Mouse (Mus musculus) small intestine, adult 2 months (tissue): ENCODE measurements around the gene Gm29427. TPM values are rescaled to one million over a fixed set of nuclear protein-coding genes. Genes with fewer than 3 reads are reported as not detected.

Experiments used
- H3K27ac ChIP-seq: fragments of 200-500 bp; 2 replicates; pipeline ENCODE4 v1.5.1; 2012; ENCODE audit warnings: low read depth, low read length, control low read depth, inconsistent platforms; ENCODE audit not compliant: insufficient read depth
- H3K27me3 ChIP-seq: fragments of 200-500 bp; 2 replicates; pipeline ENCODE4 v1.6.1; 2012; ENCODE audit warnings: mild to moderate bottlenecking, moderate library complexity, low read length, inconsistent platforms; ENCODE audit not compliant: control insufficient read depth, insufficient read depth
- H3K36me3 ChIP-seq: fragments of 200-500 bp; 2 replicates; pipeline ENCODE4 v1.6.1; 2012; ENCODE audit warnings: mild to moderate bottlenecking, low read length, control low read depth, inconsistent platforms; ENCODE audit not compliant: control insufficient read depth, insufficient read depth
- H3K4me1 ChIP-seq: fragments of 200-500 bp; 2 replicates; pipeline ENCODE4 v1.6.1; 2012; ENCODE audit warnings: low read length, inconsistent platforms, mixed read lengths; ENCODE audit not compliant: control insufficient read depth, insufficient read depth, insufficient read length
- H3K4me3 ChIP-seq: fragments of 200-500 bp; 2 replicates; pipeline ENCODE4 v1.5.1; 2012; ENCODE audit warnings: low read depth, mild to moderate bottlenecking, control low read depth, inconsistent platforms, low read length, moderate library complexity
- CTCF ChIP-seq: fragments of 200-500 bp; IDR thresholded peaks from 2 replicates; pipeline ENCODE4 v1.5.1; 2012; ENCODE audit warnings: low read depth, mild to moderate bottlenecking, control low read depth, inconsistent platforms, low read length, moderate library complexity, mixed read lengths; ENCODE audit not compliant: insufficient replicate concordance, insufficient read length; ENCODE audit errors: extremely low read depth
- POLR2A ChIP-seq: fragments of 200-500 bp; IDR thresholded peaks from 2 replicates; pipeline ENCODE4 v1.6.1; 2012; ENCODE audit warnings: low read depth, mild to moderate bottlenecking, control low read depth, inconsistent platforms, low read length, moderate library complexity
- WGBS: fragments of 180-500 bp; shearing (Covaris S2); methylation state at CpG from one replicate; pipeline ENCODE4 v1.1.7; 2018; 5-methylcytosine and 5-hydroxymethylcytosine counted together
- polyA plus RNA-seq: library from polyadenylated mRNA; depleted of rRNA; stranded (reverse); fragments of >200 nt; gene quantifications from 2 replicates; pipeline ENCODE4 v1.2.3, GENCODE M21; 2012

The Gm29427 gene
- polyA plus RNA-seq, 1 experiment = not detected

GRCm38 (mm10) chr1:130716513-130717290, 1.1 kb upstream of the Gm29427 start:
- Histone ChIP-seq H3K4me1 (peaks cover 9% of the 10 kb centered on the region; the same call in 1 of the 2 replicates), H3K27ac (peak overlapping the region; percentile 93), H3K4me3 (peak overlapping the region; percentile 85), H3K27me3 (no peaks in the 10 kb centered on the region), H3K36me3 (peaks cover 8% of the 10 kb centered on the region; the same call in 1 of the 2 replicates)
- WGBS = under 1% methylated on average over 42 of the region's 42 CpGs
- TF ChIP-seq CTCF (no peak), POLR2A (no peak; the same call in 1 of the 2 replicates)

DNA sequence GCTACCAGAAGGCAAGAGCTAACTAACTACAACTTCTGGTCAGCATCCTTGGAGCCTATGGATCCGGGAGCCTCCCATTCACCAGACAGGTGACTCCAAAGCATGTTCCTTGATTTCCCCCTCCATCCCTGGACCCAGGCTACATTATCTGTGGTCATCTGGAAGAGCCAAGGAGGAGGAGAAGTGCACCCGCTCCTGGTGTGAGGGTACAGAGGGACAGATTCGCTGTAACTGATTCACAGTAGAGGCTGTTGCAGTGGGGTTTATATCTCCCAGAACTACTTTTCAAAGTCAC, 566 bp upstream of the Gm29427 start:
- Histone ChIP-seq H3K27me3 (no peaks in the 10 kb centered on the region), H3K4me1 (peaks cover 9% of the 10 kb centered on the region; the same call in 1 of the 2 replicates), H3K36me3 (peaks cover 10% of the 10 kb centered on the region; the same call in 1 of the 2 replicates), H3K4me3 (peak overlapping the region; percentile 85), H3K27ac (peak overlapping the region; percentile 93)
- 0% methylated on average over 3 of the region's 3 CpGs for WGBS
- TF ChIP-seq CTCF (no peak), POLR2A (no peak)

DNA sequence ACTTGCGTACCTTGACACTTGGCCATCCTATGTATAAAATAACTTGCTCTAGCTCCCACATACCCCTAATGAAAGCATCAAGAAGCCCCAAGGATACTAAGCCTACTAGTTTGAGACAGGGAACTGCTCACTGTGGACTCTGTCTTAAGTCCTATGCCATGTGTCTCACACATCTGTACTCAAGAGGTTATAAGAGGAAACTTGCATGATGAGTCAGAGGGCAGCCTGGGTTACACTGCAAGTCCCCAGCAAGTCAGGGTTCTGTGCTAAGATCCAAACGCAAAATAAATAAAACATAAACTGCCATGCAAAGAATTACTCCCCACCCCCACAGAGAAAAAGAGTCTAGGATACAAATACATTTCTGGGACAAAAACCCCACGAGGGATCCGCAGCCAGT, 1.6 kb downstream of the Gm29427 start:
- Histone ChIP-seq H3K27me3 (no peaks in the 10 kb centered on the region), H3K4me1 (peaks cover 7% of the 10 kb centered on the region; the same call in 1 of the 2 replicates), H3K36me3 (peaks cover 17% of the 10 kb centered on the region), H3K27ac (no peak overlapping the region), H3K4me3 (no peak overlapping the region)
- TF ChIP-seq POLR2A = no peak
- TF ChIP-seq CTCF = no peak
- WGBS = 76% methylated on average over 4 of the region's 4 CpGs

DNA sequence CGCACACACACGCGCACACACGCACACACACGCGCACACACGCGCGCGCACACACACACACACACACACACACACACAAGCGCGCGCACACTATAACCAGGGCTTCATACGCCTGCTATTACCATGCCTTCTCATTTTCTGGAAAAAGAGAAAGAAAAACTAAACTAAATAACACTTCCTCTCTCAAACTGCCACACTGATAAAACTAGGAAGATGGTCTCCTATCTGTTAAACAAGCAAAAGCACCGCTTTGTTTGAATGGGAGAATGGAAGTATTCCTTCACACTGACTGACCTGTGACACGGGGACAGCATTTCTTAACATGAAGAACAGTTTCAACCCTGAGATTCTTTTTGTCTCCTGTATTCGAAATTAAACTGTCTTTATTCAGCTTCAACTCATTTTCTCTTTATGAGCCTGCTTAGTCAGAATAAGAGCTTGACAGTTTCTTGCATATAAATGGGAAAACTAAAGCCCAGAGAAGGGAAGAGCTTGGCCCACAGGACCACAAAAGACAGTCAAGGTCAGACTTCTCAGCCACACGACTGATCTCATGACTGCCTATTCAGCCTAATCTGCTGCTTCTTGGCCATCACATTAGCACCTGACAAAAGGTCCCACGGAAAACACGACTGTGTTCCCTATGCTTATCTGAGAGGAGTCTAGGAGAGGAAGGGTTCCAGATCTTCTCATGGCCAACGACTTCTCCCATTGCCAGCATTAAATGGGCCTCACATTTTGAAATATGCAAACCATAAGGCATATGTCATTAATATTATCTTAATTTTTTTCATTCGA, 5.1 kb downstream of the Gm29427 start:
- no peak for TF ChIP-seq POLR2A
- no peak for TF ChIP-seq CTCF
- peaks cover 4% of the 10 kb centered on the region; the same call in 1 of the 2 replicates for H3K4me1 ChIP-seq
- no peak overlapping the region for H3K27ac ChIP-seq
- H3K36me3 ChIP-seq = peaks cover 44% of the 10 kb centered on the region
- no peak overlapping the region for H3K4me3 ChIP-seq
- H3K27me3 ChIP-seq = no peaks in the 10 kb centered on the region
- 93% methylated on average over 22 of the region's 22 CpGs for WGBS

DNA sequence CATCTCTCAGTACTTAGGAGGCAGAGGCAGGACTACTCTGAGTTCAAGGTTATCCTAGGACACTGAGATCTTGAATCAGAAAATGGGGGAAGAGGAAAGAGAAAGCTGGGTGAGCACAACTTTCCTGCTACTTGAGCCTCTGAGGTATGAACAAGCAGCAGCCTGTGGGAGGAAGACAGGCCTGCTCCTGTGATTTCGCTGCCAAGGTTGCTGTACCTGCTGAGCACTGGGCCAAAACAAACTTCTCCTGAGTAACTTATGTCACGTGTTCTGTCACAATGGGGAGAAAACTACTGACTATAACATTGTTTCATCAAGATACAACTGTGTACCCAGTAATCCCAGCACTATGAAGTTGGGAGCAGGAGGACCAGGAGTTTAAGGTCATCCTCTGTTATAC, 12.0 kb downstream of the Gm29427 start:
- Histone ChIP-seq H3K27ac (no peak overlapping the region), H3K4me3 (no peak overlapping the region), H3K4me1 (no peaks in the 10 kb centered on the region), H3K27me3 (no peaks in the 10 kb centered on the region), H3K36me3 (peaks cover 72% of the 10 kb centered on the region)
- 62% methylated on average over 2 of the region's 2 CpGs for WGBS
- TF ChIP-seq POLR2A (no peak), CTCF (no peak)

DNA sequence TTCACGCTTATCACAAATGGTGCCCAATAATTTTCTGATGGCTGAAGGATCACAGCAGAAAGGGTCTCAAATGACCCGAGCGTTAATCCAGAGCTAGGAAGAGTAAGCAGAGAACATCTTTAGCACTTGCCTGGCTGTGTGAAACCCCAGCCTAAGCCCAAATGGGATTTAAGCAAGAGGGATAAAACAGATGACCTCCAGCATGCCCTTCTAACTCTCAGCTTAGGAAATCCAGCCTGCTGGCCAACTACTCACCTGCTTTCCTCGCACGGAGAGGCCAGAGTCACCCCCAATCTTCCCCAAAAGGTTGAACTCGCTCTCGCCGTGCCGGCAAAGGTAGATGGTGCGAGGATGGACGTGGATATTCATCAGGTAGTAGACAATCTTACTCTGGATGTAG, 13.6 kb downstream of the Gm29427 start:
- Histone ChIP-seq H3K4me3 (no peak overlapping the region), H3K27ac (no peak overlapping the region), H3K4me1 (no peaks in the 10 kb centered on the region), H3K27me3 (no peaks in the 10 kb centered on the region), H3K36me3 (peaks cover 71% of the 10 kb centered on the region)
- 97% methylated on average over 11 of the region's 11 CpGs for WGBS
- TF ChIP-seq CTCF (no peak), POLR2A (no peak)
